Mouse (Mus musculus): ENCODE measurements at regions not wholly inside any gene's neighbourhood (a gene's known extent, or its start where the extent isn't known, plus 50 kb on each side); places are given as distances from the start of the nearest gene placed in this dataset.
"Not testable (repeated sequence)": the region's sequence is repeated elsewhere in the genome, so short reads cannot be mapped to it uniquely, and the experiment has no call there.

- Histone ChIP-seq H3K27me3 (ENCODE audit: control insufficient read depth, insufficient read depth, low read length) (no peaks in the 10 kb centered on the region), H3K4me2 (no peak overlapping the region), H3K27ac (ENCODE audit: low read depth, low read length) (no peak overlapping the region), H3K9ac (ENCODE audit: low read length) (no peak overlapping the region), H3K4me1 (ENCODE audit: control insufficient read depth, insufficient read depth, low read length) (no peaks in the 10 kb centered on the region), H3K9me3 (ENCODE audit: control insufficient read depth, low read length) (no peaks in the 10 kb centered on the region), H3K36me3 (ENCODE audit: control insufficient read depth, insufficient read depth, low read length) (no peaks in the 10 kb centered on the region), H3K4me3 (ENCODE audit: low read depth, low read length) (no peak overlapping the region)
- ATAC-seq (ENCODE audit: low FRiP score) (no peak), DNase-seq (ENCODE audit: low spot score, missing footprints) (no peak)
- WGBS, result 76% methylated on average over 4 of the region's 4 CpGs
These were observed 252.6 kb upstream of the Api5 start for GRCm38 (mm10) chr2:94690560-94690959.

- not testable (repeated sequence) for ATAC-seq (ENCODE audit: low FRiP score); H3K36me3 ChIP-seq (ENCODE audit: control insufficient read depth, insufficient read depth, low read length); H3K27me3 ChIP-seq (ENCODE audit: control insufficient read depth, insufficient read depth, low read length); H3K9me3 ChIP-seq (ENCODE audit: control insufficient read depth, low read length); H3K4me1 ChIP-seq (ENCODE audit: control insufficient read depth, insufficient read depth, low read length); H3K4me2 ChIP-seq; H3K27ac ChIP-seq (ENCODE audit: low read depth, low read length); DNase-seq (ENCODE audit: low spot score, missing footprints); H3K9ac ChIP-seq (ENCODE audit: low read length); H3K4me3 ChIP-seq (ENCODE audit: low read depth, low read length)
- WGBS, result 89% methylated on average over 3 of the region's 5 CpGs
These were observed 247.7 kb upstream of the Api5 start for GRCm38 (mm10) chr2:94685619-94686018.

GRCm38 (mm10) chr2:94680096-94680765 is 242.3 kb upstream of the Api5 start:
- no peak overlapping the region for H3K9ac ChIP-seq (ENCODE audit: low read length)
- no peak overlapping the region for H3K4me2 ChIP-seq
- H3K9me3 ChIP-seq (ENCODE audit: control insufficient read depth, low read length), result no peaks in the 10 kb centered on the region
- H3K36me3 ChIP-seq (ENCODE audit: control insufficient read depth, insufficient read depth, low read length), result no peaks in the 10 kb centered on the region
- no peak for ATAC-seq (ENCODE audit: low FRiP score)
- DNase-seq (ENCODE audit: low spot score, missing footprints), result no peak
- no peak overlapping the region for H3K27ac ChIP-seq (ENCODE audit: low read depth, low read length)
- 89% methylated on average over 6 of the region's 6 CpGs for WGBS
- H3K4me1 ChIP-seq (ENCODE audit: control insufficient read depth, insufficient read depth, low read length), result no peaks in the 10 kb centered on the region
- no peaks in the 10 kb centered on the region for H3K27me3 ChIP-seq (ENCODE audit: control insufficient read depth, insufficient read depth, low read length)
- H3K4me3 ChIP-seq (ENCODE audit: low read depth, low read length), result no peak overlapping the region

- no peaks in the 10 kb centered on the region for H3K27me3 ChIP-seq (ENCODE audit: control insufficient read depth, insufficient read depth, low read length)
- H3K9me3 ChIP-seq (ENCODE audit: control insufficient read depth, low read length), result no peaks in the 10 kb centered on the region
- no peak overlapping the region for H3K4me3 ChIP-seq (ENCODE audit: low read depth, low read length)
- no peak overlapping the region for H3K4me2 ChIP-seq
- DNase-seq (ENCODE audit: low spot score, missing footprints) (no peak), ATAC-seq (ENCODE audit: low FRiP score) (no peak)
- 85% methylated on average over 2 of the region's 2 CpGs for WGBS
- H3K4me1 ChIP-seq (ENCODE audit: control insufficient read depth, insufficient read depth, low read length), result no peaks in the 10 kb centered on the region
- no peak overlapping the region for H3K27ac ChIP-seq (ENCODE audit: low read depth, low read length)
- no peaks in the 10 kb centered on the region for H3K36me3 ChIP-seq (ENCODE audit: control insufficient read depth, insufficient read depth, low read length)
- H3K9ac ChIP-seq (ENCODE audit: low read length), result no peak overlapping the region
These were observed 227.9 kb upstream of the Api5 start for GRCm38 (mm10) chr2:94665850-94666249.

- ATAC-seq (ENCODE audit: low FRiP score) (no peak), DNase-seq (ENCODE audit: low spot score, missing footprints) (no peak)
- WGBS, result 82% methylated on average over 8 of the region's 8 CpGs
- Histone ChIP-seq H3K9ac (ENCODE audit: low read length) (no peak overlapping the region), H3K4me1 (ENCODE audit: control insufficient read depth, insufficient read depth, low read length) (no peaks in the 10 kb centered on the region), H3K27me3 (ENCODE audit: control insufficient read depth, insufficient read depth, low read length) (no peaks in the 10 kb centered on the region), H3K9me3 (ENCODE audit: control insufficient read depth, low read length) (no peaks in the 10 kb centered on the region), H3K4me3 (ENCODE audit: low read depth, low read length) (no peak overlapping the region), H3K36me3 (ENCODE audit: control insufficient read depth, insufficient read depth, low read length) (no peaks in the 10 kb centered on the region), H3K27ac (ENCODE audit: low read depth, low read length) (no peak overlapping the region), H3K4me2 (no peak overlapping the region)
These were observed 220.5 kb upstream of the Api5 start for GRCm38 (mm10) chr2:94658426-94658825.
